Mouse (Mus musculus): Measurements from ENCODE around the gene Tmem209.
A peak's percentile ranks its signal among the peaks of the same experiment; 100 is the strongest.

Tmem209 gene

GRCm38 (mm10) chr6:30538240-30538639, 28.7 kb upstream of the Tmem209 start:
- DNase-seq (ENCODE audit: low spot score): no peak

- DNase-seq (ENCODE audit: low spot score): peak; percentile 45
Observed at GRCm38 (mm10) chr6:30535340-30535739, 25.8 kb upstream of the Tmem209 start.

GRCm38 (mm10) chr6:30528800-30529199, 19.2 kb upstream of the Tmem209 start:
- DNase-seq (ENCODE audit: low spot score): no peak

- DNase-seq (ENCODE audit: low spot score): peak; percentile 59
Observed at GRCm38 (mm10) chr6:30526586-30527515, 17.3 kb upstream of the Tmem209 start.

- DNase-seq (ENCODE audit: low spot score): no peak
Observed at GRCm38 (mm10) chr6:30525456-30526332, 16.1 kb upstream of the Tmem209 start.

GRCm38 (mm10) chr6:30520400-30520799, 10.8 kb upstream of the Tmem209 start:
- peak; percentile 37 for DNase-seq (ENCODE audit: low spot score)

GRCm38 (mm10) chr6:30514242-30514641, 4.7 kb upstream of the Tmem209 start:
- DNase-seq (ENCODE audit: low spot score): no peak

GRCm38 (mm10) chr6:30510291-30510690, 708 bp upstream of the Tmem209 start:
- no peak for DNase-seq (ENCODE audit: low spot score)

- DNase-seq (ENCODE audit: low spot score): no peak
Observed at GRCm38 (mm10) chr6:30508824-30509223, 759 bp downstream of the Tmem209 start.

GRCm38 (mm10) chr6:30499049-30499448, 10.5 kb downstream of the Tmem209 start:
- no peak for DNase-seq (ENCODE audit: low spot score)

- DNase-seq (ENCODE audit: low spot score): no peak
Observed at GRCm38 (mm10) chr6:30486504-30486903, 23.1 kb downstream of the Tmem209 start.

GRCm38 (mm10) chr6:30482908-30483307, 26.7 kb downstream of the Tmem209 start:
- DNase-seq (ENCODE audit: low spot score): no peak

- no peak for DNase-seq (ENCODE audit: low spot score)
Observed at GRCm38 (mm10) chr6:30479418-30479817, 30.2 kb downstream of the Tmem209 start.

- no peak for DNase-seq (ENCODE audit: low spot score)
Observed at GRCm38 (mm10) chr6:30477784-30478183, 31.8 kb downstream of the Tmem209 start.

- DNase-seq (ENCODE audit: low spot score): no peak
Observed at GRCm38 (mm10) chr6:30477210-30477714, 32.3 kb downstream of the Tmem209 start.

- DNase-seq (ENCODE audit: low spot score): no peak
Observed at GRCm38 (mm10) chr6:30476025-30476765, 33.4 kb downstream of the Tmem209 start.

GRCm38 (mm10) chr6:30471706-30472105, 37.9 kb downstream of the Tmem209 start:
- no peak for DNase-seq (ENCODE audit: low spot score)

- no peak for DNase-seq (ENCODE audit: low spot score)
Observed at GRCm38 (mm10) chr6:30469370-30469769, 40.2 kb downstream of the Tmem209 start.

- DNase-seq (ENCODE audit: low spot score): peak; percentile 67
Observed at GRCm38 (mm10) chr6:30468684-30469083, 40.9 kb downstream of the Tmem209 start.

GRCm38 (mm10) chr6:30468058-30468457, 41.5 kb downstream of the Tmem209 start:
- DNase-seq (ENCODE audit: low spot score): no peak

GRCm38 (mm10) chr6:30465586-30465985, 44.0 kb downstream of the Tmem209 start:
- DNase-seq (ENCODE audit: low spot score): no peak

GRCm38 (mm10) chr6:30462822-30463221, 46.8 kb downstream of the Tmem209 start:
- DNase-seq (ENCODE audit: low spot score): no peak

All from retina, embryonic 14.5 days (tissue).